Comparison of ENCODE assay signal across 8 mouse cellular contexts in genomic region chr5:150592904-150593755, GRCm38 (mm10). TPM values are rescaled to one million over a fixed set of nuclear protein-coding genes. Genes with fewer than 3 reads are reported as not detected.
DNase-seq lines count a peak whose midpoint lies in the region; ATAC-seq lines count a peak whose summit lies in the region.

No protein-coding gene starts in this region.

- H3K9ac ChIP-seq in heart, embryonic 12.5 days = peak overlapping the region; percentile 73

- H3K4me3 ChIP-seq in heart, embryonic 12.5 days = peak overlapping the region; percentile 74

- ATAC-seq in CD4-positive, CD25-positive, alpha-beta regulatory T cell, adult 4 months = peak; percentile 44
- ATAC-seq in common myeloid progenitor, adult 5-6 weeks (replicated peaks; ENCODE audit: low read depth, poor library complexity, severe bottlenecking) = peak; percentile 19
- ATAC-seq in heart, embryonic 12.5 days (ENCODE audit: insufficient number of reproducible peaks, low FRiP score) = peak; percentile 26; the same call in 1 of the 2 replicates

- H3K27ac ChIP-seq in heart, embryonic 12.5 days (ENCODE audit: poor library complexity, severe bottlenecking) = no peak overlapping the region

- peaks cover 29% of the 10 kb centered on the region for H3K27me3 ChIP-seq in heart, embryonic 12.5 days (replicated peaks)

- peaks cover 11% of the 10 kb centered on the region for H3K4me1 ChIP-seq in heart, embryonic 12.5 days (replicated peaks)

- no peaks in the 10 kb centered on the region for H3K36me3 ChIP-seq in heart, embryonic 12.5 days

- 10% methylated on average over 40 of the region's 40 CpGs for WGBS in heart, embryonic 12.5 days

- no peaks in the 10 kb centered on the region for H3K9me3 ChIP-seq in heart, embryonic 12.5 days (replicated peaks)

- peak; percentile 48 for DNase-seq in MEL-GATA-1-ER (ENCODE audit: extremely low read depth, low read depth)
- DNase-seq in layer of hippocampus, adult 9-11 months = peak; percentile 33
- peak; percentile 36 for DNase-seq in lung, postnatal 10 days
- DNase-seq in right cerebral cortex, postnatal 25 days = peak; percentile 67
- no peak for DNase-seq in gastrocnemius, adult 8-10 months (ENCODE audit: low spot score in 2 of 2)

- H3K4me2 ChIP-seq in heart, embryonic 12.5 days = peak overlapping the region; percentile 94

RNA-seq across cellular contexts. Expression of gene N4bp2l1, which starts 3.9 kb away (rescaled TPM):
- polyA plus RNA-seq in CD4-positive, CD25-positive, alpha-beta regulatory T cell, adult 4 months (2017; shearing (Covaris generic)) = 10 to 100 TPM; 59.7 to 60.2 TPM
- 26.4 and 31.1 TPM in 2 replicates for total RNA-seq in common myeloid progenitor, adult 5-6 weeks (2017)
- polyA plus RNA-seq in heart, embryonic 12.5 days (2016; fragmentation: Nextera tagmentation; extraction: Ambion mirVana) = 2.7 and 2.8 TPM in 2 replicates
- 1 to 10 TPM; 2.2 to 3.1 (median 2.5) TPM for total RNA-seq in gastrocnemius, adult 8-10 months (2022)

Comparison
In these comparisons a context has a peak if more than half of its experiments do, and no peak if none do; other contexts are left out.
1. DNase-seq: peak in MEL-GATA-1-ER (single experiment), layer of hippocampus, adult 9-11 months (single experiment), lung, postnatal 10 days (single experiment) and right cerebral cortex, postnatal 25 days (single experiment); none in gastrocnemius, adult 8-10 months (0 of 2).
2. Peak in every context shown above with its lines, with median percentiles within 50 percentile points of each other: ATAC-seq.